Mouse (Mus musculus): ENCODE results near the gene Kat8. TPM values are rescaled to one million over a fixed set of nuclear protein-coding genes. Genes with fewer than 3 reads are reported as not detected.

Gene Kat8
- total and polyA plus RNA-seq, 2 experiments from 2014 or later = 30.6 to 34.8 TPM

DNA sequence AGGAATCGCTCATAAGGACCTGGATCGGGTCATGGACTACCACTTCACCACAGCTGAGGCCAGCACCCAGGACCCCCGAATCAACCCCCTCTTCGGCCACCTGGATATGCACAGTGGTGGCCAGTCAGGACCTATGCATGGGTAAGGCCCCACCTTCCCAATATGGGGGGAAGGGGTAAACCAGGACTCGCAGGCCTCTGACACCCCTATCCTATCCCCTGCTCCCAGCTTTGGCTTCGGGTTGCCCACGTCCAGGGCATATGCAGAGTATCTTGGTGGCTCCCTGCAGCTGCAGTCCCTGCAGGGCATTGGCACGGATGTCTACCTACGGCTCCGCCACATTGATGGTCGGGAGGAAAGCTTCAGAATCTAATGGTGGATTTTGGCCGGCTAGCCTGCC lies 4.4 kb upstream of the Kat8 start:
- 95% methylated on average over 12 of the region's 12 CpGs for WGBS
- ATAC-seq (no peak), DNase-seq (no peak)
- no peak overlapping the region for H3K27ac ChIP-seq (ENCODE audit: low read depth, low read length)
- no peaks in the 10 kb centered on the region for H3K9me3 ChIP-seq (ENCODE audit: low read length)
- H3K27me3 ChIP-seq (ENCODE audit: insufficient read depth, low read length) = no peaks in the 10 kb centered on the region
- TF ChIP-seq CTCF (IDR thresholded peaks at IDR 0.05; ENCODE audit: low read depth) = no peak
- no peak overlapping the region for H3K9ac ChIP-seq
- peaks cover 36% of the 10 kb centered on the region for H3K36me3 ChIP-seq (ENCODE audit: insufficient read depth)
- no peak overlapping the region for H3K4me3 ChIP-seq (ENCODE audit: low read depth, low read length)
- no peak overlapping the region for H3K4me2 ChIP-seq (ENCODE audit: low read depth)
- peaks cover 10% of the 10 kb centered on the region for H3K4me1 ChIP-seq (ENCODE audit: insufficient read depth)

DNA sequence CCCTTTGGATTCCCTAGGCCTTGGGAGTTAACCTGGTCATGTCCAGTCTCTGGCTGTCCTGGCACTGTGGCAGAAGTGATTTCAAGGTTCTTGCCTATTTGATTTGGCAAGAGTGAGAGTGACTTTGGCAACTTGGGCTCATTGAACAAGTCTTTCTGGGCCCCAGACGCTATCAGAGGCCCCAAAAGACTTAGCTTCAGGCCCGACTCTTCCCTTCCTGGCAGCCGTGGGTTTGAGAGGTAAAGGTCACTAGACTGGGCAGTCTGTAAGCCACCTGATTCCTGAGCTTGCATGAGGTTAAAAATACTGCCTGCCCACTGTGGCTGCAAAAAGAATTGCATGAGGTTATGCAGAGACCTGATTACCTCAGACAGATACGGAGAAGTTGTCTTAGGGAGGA lies 3.7 kb upstream of the Kat8 start:
- no peak overlapping the region for H3K27ac ChIP-seq (ENCODE audit: low read depth, low read length)
- no peak for TF ChIP-seq CTCF (IDR thresholded peaks at IDR 0.05; ENCODE audit: low read depth)
- peaks cover 36% of the 10 kb centered on the region for H3K36me3 ChIP-seq (ENCODE audit: insufficient read depth)
- H3K9ac ChIP-seq = no peak overlapping the region
- H3K27me3 ChIP-seq (ENCODE audit: insufficient read depth, low read length) = no peaks in the 10 kb centered on the region
- DNase-seq = no peak
- no peak overlapping the region for H3K4me3 ChIP-seq (ENCODE audit: low read depth, low read length)
- peaks cover 16% of the 10 kb centered on the region for H3K4me1 ChIP-seq (ENCODE audit: insufficient read depth)
- ATAC-seq = no peak
- no peaks in the 10 kb centered on the region for H3K9me3 ChIP-seq (ENCODE audit: low read length)
- WGBS = 88% methylated on average over 4 of the region's 4 CpGs
- H3K4me2 ChIP-seq (ENCODE audit: low read depth) = no peak overlapping the region

DNA sequence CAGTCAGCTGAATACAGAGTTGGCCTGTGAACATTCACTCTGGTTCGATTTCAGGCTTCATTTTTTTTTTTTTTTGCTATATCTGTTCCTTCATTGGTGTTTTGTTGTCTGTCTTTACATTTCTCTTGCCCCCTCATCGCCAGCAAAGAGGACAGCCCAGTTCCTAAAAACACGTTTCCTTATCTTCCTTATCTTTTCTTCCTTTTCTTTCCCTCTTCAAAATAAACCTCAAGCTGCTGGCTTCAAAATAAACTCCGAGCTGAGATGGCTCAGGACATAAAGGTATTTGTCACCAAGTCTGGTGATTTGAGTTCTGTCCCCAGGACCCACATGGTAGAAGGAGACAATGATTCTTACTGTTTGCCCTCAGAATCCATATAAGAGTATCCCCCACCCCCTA lies 622 bp downstream of the Kat8 start:
- Histone ChIP-seq H3K4me1 (ENCODE audit: insufficient read depth) (peaks cover 12% of the 10 kb centered on the region; the same call in 1 of the 2 replicates), H3K4me3 (ENCODE audit: low read depth, low read length) (peak overlapping the region; percentile 92), H3K9me3 (ENCODE audit: low read length) (no peaks in the 10 kb centered on the region), H3K27ac (ENCODE audit: low read depth, low read length) (peak overlapping the region; percentile 80; the same call in 1 of the 2 replicates), H3K9ac (peak overlapping the region; percentile 74), H3K27me3 (ENCODE audit: insufficient read depth, low read length) (no peaks in the 10 kb centered on the region), H3K4me2 (ENCODE audit: low read depth) (peak overlapping the region; percentile 80), H3K36me3 (ENCODE audit: insufficient read depth) (peaks cover 30% of the 10 kb centered on the region)
- DNase-seq (no peak), ATAC-seq (no peak)
- no peak for TF ChIP-seq CTCF (IDR thresholded peaks at IDR 0.05; ENCODE audit: low read depth)
- 28% methylated on average over 4 of the region's 4 CpGs for WGBS

DNA sequence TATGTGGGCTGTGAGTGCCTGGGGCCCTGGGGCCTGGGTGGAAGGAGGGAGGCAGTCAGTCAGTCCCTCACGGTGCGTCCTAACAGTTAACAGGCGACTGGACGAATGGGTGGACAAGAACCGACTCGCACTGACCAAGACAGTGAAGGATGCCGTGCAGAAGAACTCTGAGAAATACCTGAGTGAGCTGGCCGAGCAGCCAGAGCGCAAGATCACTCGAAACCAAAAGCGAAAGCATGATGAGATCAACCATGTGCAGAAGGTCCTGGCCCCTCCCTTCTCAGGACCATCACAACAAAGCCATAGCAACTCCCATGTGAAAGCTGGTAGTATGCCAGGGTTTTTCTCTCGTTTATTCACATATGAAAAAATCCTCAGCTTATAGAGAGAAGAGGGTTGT lies 3.0 kb downstream of the Kat8 start:
- no peak overlapping the region for H3K4me3 ChIP-seq (ENCODE audit: low read depth, low read length)
- H3K27me3 ChIP-seq (ENCODE audit: insufficient read depth, low read length) = no peaks in the 10 kb centered on the region
- WGBS = 91% methylated on average over 12 of the region's 12 CpGs
- DNase-seq = no peak
- peaks cover 12% of the 10 kb centered on the region; the same call in 1 of the 2 replicates for H3K4me1 ChIP-seq (ENCODE audit: insufficient read depth)
- no peaks in the 10 kb centered on the region for H3K9me3 ChIP-seq (ENCODE audit: low read length)
- H3K9ac ChIP-seq = no peak overlapping the region
- H3K36me3 ChIP-seq (ENCODE audit: insufficient read depth) = peaks cover 26% of the 10 kb centered on the region
- no peak for TF ChIP-seq CTCF (IDR thresholded peaks at IDR 0.05; ENCODE audit: low read depth)
- no peak for ATAC-seq
- H3K4me2 ChIP-seq (ENCODE audit: low read depth) = no peak overlapping the region
- no peak overlapping the region for H3K27ac ChIP-seq (ENCODE audit: low read depth, low read length)

DNA sequence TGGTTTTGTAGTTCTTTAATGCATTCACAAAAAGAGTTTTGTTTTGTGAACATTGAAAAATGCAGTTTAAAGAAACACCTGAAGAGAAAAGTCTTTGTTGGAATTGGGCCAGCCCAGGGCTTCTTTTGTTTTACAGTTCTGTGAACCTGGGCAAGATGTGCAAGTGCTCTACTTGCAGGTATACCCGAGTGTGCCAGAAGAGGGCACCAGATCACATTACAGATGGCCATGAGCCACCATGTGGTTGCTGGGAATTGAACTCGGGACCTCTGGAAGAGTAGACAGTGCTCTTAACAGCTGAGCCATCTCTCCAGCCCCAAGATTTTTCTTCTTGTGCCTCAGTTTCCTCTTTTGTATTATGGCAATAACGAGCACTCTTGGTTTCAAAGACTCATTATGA lies 5.9 kb downstream of the Kat8 start:
- no peaks in the 10 kb centered on the region for H3K27me3 ChIP-seq (ENCODE audit: insufficient read depth, low read length)
- WGBS = 60% methylated on average over 3 of the region's 3 CpGs

DNA sequence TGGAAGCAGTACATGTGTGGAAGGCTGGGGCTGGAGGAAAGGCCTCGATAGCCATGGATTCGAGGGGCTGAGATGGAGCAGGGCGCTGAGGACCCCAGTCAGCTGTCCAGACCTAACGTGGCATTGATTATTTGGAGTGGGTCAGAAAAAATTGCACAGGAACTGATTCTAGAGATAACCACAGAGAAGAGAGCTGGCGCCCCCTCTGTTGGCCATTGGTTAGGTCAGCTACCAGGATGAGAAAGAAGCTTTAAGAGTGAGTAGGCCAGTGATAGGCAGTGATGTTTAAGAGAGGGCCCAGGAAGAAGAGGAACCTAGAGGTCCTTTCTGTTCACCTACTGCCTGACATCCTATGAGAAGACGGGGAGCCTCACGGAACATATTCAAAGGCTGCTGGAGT lies 7.0 kb downstream of the Kat8 start:
- Histone ChIP-seq H3K4me2 (ENCODE audit: low read depth) (no peak overlapping the region), H3K27me3 (ENCODE audit: insufficient read depth, low read length) (no peaks in the 10 kb centered on the region), H3K4me1 (ENCODE audit: insufficient read depth) (no peaks in the 10 kb centered on the region), H3K36me3 (ENCODE audit: insufficient read depth) (peaks cover 40% of the 10 kb centered on the region), H3K9ac (no peak overlapping the region), H3K27ac (ENCODE audit: low read depth, low read length) (no peak overlapping the region), H3K9me3 (ENCODE audit: low read length) (no peaks in the 10 kb centered on the region), H3K4me3 (ENCODE audit: low read depth, low read length) (no peak overlapping the region)
- 79% methylated on average over 7 of the region's 7 CpGs for WGBS
- no peak for DNase-seq
- no peak; the same call in 1 of the 2 replicates for TF ChIP-seq CTCF (IDR thresholded peaks at IDR 0.05; ENCODE audit: low read depth)
- ATAC-seq = no peak

More for the DNA sequence above, 5.9 kb downstream of the Kat8 start:
- H3K27ac ChIP-seq (ENCODE audit: low read depth, low read length) = no peak overlapping the region
- no peak overlapping the region for H3K4me2 ChIP-seq (ENCODE audit: low read depth)
- TF ChIP-seq CTCF (IDR thresholded peaks at IDR 0.05; ENCODE audit: low read depth) = peak; percentile 48
- DNase-seq = no peak
- no peaks in the 10 kb centered on the region for H3K9me3 ChIP-seq (ENCODE audit: low read length)
- no peak overlapping the region for H3K9ac ChIP-seq
- H3K4me1 ChIP-seq (ENCODE audit: insufficient read depth) = peaks cover 3% of the 10 kb centered on the region; the same call in 1 of the 2 replicates
- no peak for ATAC-seq
- H3K36me3 ChIP-seq (ENCODE audit: insufficient read depth) = peaks cover 35% of the 10 kb centered on the region
- no peak overlapping the region for H3K4me3 ChIP-seq (ENCODE audit: low read depth, low read length)

DNA sequence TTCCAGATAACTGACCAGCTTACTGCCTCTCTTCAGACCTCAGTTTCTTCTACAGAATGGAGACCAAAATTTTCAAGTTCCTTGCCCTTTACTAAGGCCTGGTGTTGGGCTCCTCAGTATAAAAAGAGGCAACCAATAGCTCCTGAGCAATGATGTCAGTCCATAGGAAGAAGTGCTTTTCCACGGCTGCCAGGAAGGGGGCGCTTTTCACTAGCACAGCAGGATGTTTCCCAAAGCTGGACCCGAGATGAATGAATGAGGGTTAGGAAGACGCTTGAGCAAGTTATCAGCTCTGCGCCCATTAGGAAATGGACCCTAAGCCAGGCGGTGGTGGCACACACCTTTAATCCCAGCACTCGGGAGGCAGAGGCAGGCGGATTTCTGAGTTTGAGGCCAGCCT lies 9.2 kb downstream of the Kat8 start:
- TF ChIP-seq CTCF (IDR thresholded peaks at IDR 0.05; ENCODE audit: low read depth) = peak; percentile 52
- H3K27me3 ChIP-seq (ENCODE audit: insufficient read depth, low read length) = no peaks in the 10 kb centered on the region
- no peak overlapping the region for H3K9ac ChIP-seq
- 67% methylated on average over 8 of the region's 8 CpGs for WGBS
- no peak overlapping the region for H3K4me2 ChIP-seq (ENCODE audit: low read depth)
- H3K36me3 ChIP-seq (ENCODE audit: insufficient read depth) = peaks cover 52% of the 10 kb centered on the region
- no peak overlapping the region for H3K27ac ChIP-seq (ENCODE audit: low read depth, low read length)
- no peaks in the 10 kb centered on the region for H3K4me1 ChIP-seq (ENCODE audit: insufficient read depth)
- peak; percentile 11 for DNase-seq
- H3K9me3 ChIP-seq (ENCODE audit: low read length) = no peaks in the 10 kb centered on the region
- no peak for ATAC-seq
- no peak overlapping the region for H3K4me3 ChIP-seq (ENCODE audit: low read depth, low read length)

All from forebrain, postnatal 0 days (tissue).